Mouse (Mus musculus) CH12.LX (cell line): Measurements from ENCODE around the gene Dynll2. TPM values are rescaled to one million over a fixed set of nuclear protein-coding genes. Genes with fewer than 3 reads are reported as not detected.

Experiments used
- DNase-seq: peaks from one replicate; pipeline ENCODE4 v3.0.0-alpha.2; 2013; ENCODE audit errors: extremely low read depth
- H3K27ac ChIP-seq: 2 replicates; pipeline ENCODE4 v1.5.1; 2012; ENCODE audit warnings: low read depth, mild to moderate bottlenecking, control low read depth, moderate library complexity; ENCODE audit not compliant: insufficient read depth
- H3K27me3 ChIP-seq: replicated peaks from 2 replicates; pipeline ENCODE3; 2012; ENCODE audit warnings: inconsistent platforms
- H3K36me3 ChIP-seq, 2 experiments: replicated peaks in 1 of 2; 2 replicates each; pipeline versions ENCODE3 to v1.6.1; 2012; ENCODE audit warnings: inconsistent platforms in 1 of 2, low read length in 1 of 2, mild to moderate bottlenecking in 1 of 2, mixed read lengths in 1 of 2, moderate library complexity in 1 of 2; ENCODE audit not compliant: control insufficient read depth in 1 of 2, insufficient read depth in 1 of 2
- H3K4me1 ChIP-seq, 2 experiments: 2 replicates each; pipeline ENCODE4 v1.6.1; 2012; ENCODE audit warnings: inconsistent platforms in 1 of 2, moderate library complexity in 1 of 2; ENCODE audit not compliant: insufficient read depth in 2 of 2, control insufficient read depth in 1 of 2
- H3K4me2 ChIP-seq: 2 replicates; pipeline ENCODE4 v1.6.1; 2012; ENCODE audit warnings: low read depth, mild to moderate bottlenecking, control low read depth; ENCODE audit not compliant: poor library complexity, insufficient read depth, severe bottlenecking
- H3K4me3 ChIP-seq, 3 experiments: fragments of 150-350 bp in 1 of 3; sonication (generic) in 1 of 3; replicated peaks in 1 of 3; 2 replicates each; pipeline versions ENCODE3 to v1.5.1; 2011 to 2012; ENCODE audit warnings: low read depth in 2 of 3, low read length in 2 of 3, mild to moderate bottlenecking in 2 of 3, moderate library complexity in 2 of 3, control low read depth in 1 of 3, improper control_type of control experiment in 1 of 3, inconsistent platforms in 1 of 3, mixed read lengths in 1 of 3; ENCODE audit not compliant: poor library complexity in 1 of 3
- H3K79me2 ChIP-seq: replicated peaks from 2 replicates; pipeline ENCODE4 v1.6.1; 2012; ENCODE audit warnings: mild to moderate bottlenecking, moderate library complexity; ENCODE audit not compliant: control insufficient read depth, poor library complexity, insufficient read depth, severe bottlenecking; ENCODE audit errors: extremely low read depth
- H3K9ac ChIP-seq: 2 replicates; pipeline ENCODE4 v1.6.1; 2012; ENCODE audit warnings: low read depth, mild to moderate bottlenecking, control low read depth, moderate library complexity; ENCODE audit not compliant: insufficient read depth
- H3K9me3 ChIP-seq: replicated peaks from 2 replicates; pipeline ENCODE3; 2012; ENCODE audit warnings: low read length, inconsistent platforms, mixed read lengths
- CHD2 ChIP-seq: IDR thresholded peaks from 2 replicates; pipeline ENCODE4 v1.6.1; 2011; ENCODE audit warnings: low read length, improper control_type of control experiment
- MAFK ChIP-seq: IDR thresholded peaks from 2 replicates; pipeline ENCODE4 v1.6.1; 2011; ENCODE audit warnings: low read length, improper control_type of control experiment; ENCODE audit not compliant: insufficient replicate concordance
- MYC ChIP-seq: IDR thresholded peaks from 2 replicates; pipeline ENCODE4 v1.6.1; 2011; ENCODE audit warnings: low read depth, mild to moderate bottlenecking, improper control_type of control experiment, low read length
- dilution Hi-C: fragments of 300-500 bp; cut with MboI; formaldehyde crosslinking; loops from 2 replicates; pipeline ENCODE4 v1.14.3; 2020; ENCODE audit warnings: low sequenced_read_pairs; ENCODE audit not compliant: extremely low pct_unique_long_range_greater_than_20kb, extremely low pct_ligation_motif_present
- in situ Hi-C: fragments of 300-500 bp; cut with MboI; formaldehyde crosslinking; loops from 3 replicates; pipeline ENCODE4 v1.14.3; 2019; ENCODE audit warnings: low sequenced_read_pairs, low pct_ligation_motif_present, low pct_unique_long_range_greater_than_20kb, mixed read lengths
- polyA plus RNA-seq: library from polyadenylated mRNA; unstranded; fragments of >175 nt; gene quantifications from 2 replicates; pipeline ENCODE4 v1.2.1, GENCODE M21; 2012; ENCODE audit warnings: low read depth; ENCODE audit not compliant: insufficient read length
- total RNA-seq, 2 experiments: library from RNA; depleted of rRNA; stranded (reverse); fragments of 300-350 nt in 1 of 2; fragments of >200 nt in 1 of 2; gene quantifications; 2 replicates each; pipeline ENCODE4 v1.2.3; 2012 to 2014

Dynll2 gene
- total and polyA plus RNA-seq, 3 experiments, result 14.0 to 147 (median 35.8) TPM

DNA sequence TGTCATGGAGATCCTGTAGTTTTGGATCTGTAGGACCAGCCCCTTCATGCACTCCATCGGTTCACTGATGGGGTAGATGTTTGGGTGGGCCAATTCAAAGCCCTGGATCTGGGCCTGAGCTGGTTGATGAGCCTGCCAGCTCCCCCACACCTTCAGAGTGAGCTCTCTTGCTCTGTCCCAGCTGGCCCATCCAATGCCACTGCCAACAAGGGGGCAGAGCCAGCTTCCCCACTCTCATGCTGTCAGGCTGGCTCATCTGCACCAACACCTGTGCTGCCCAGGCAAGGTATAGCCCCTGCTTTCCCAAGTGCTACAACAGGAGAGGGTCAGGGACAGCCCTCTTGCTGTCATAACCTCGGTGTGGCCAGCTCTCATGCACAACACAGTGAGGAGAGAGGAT lies 53.6 kb downstream of the Dynll2 start:
- Histone ChIP-seq H3K36me3 (no peaks in the 10 kb centered on the region), H3K79me2 (no peaks in the 10 kb centered on the region), H3K9me3 (peaks cover 5% of the 10 kb centered on the region), H3K4me1 (no peaks in the 10 kb centered on the region), H3K4me2 (no peak overlapping the region), H3K4me3 (no peak overlapping the region), H3K27me3 (peaks cover 58% of the 10 kb centered on the region), H3K9ac (no peak overlapping the region), H3K27ac (no peak overlapping the region)
- dilution Hi-C loops (no loop called here), in situ Hi-C loops (no loop called here)
- no peak for DNase-seq
- no peak for TF ChIP-seq CHD2

- Histone ChIP-seq H3K27ac (no peak overlapping the region), H3K36me3 (no peaks in the 10 kb centered on the region), H3K4me3 (no peak overlapping the region), H3K9me3 (no peaks in the 10 kb centered on the region), H3K79me2 (no peaks in the 10 kb centered on the region), H3K9ac (no peak overlapping the region), H3K4me2 (no peak overlapping the region), H3K27me3 (peaks cover 47% of the 10 kb centered on the region)
- no peak for DNase-seq
- dilution Hi-C loops (no loop called here), in situ Hi-C loops (no loop called here)
- TF ChIP-seq MYC, result no peak
- TF ChIP-seq MAFK, result peak; percentile 65; the same call in 1 of the 2 replicates
- TF ChIP-seq, all 38 proteins: peak for 1
- no peaks in the 10 kb centered on the region for H3K4me1 ChIP-seq
These were observed 57.0 kb downstream of the Dynll2 start for GRCm38 (mm10) chr11:87930348-87930747.

Other genes with a start within 250 kb of the Dynll2 start
- gene Supt4a, start 250.0 kb downstream of the Dynll2 start, total RNA-seq (2012; rRNA removed), result 241 and 287 TPM in 2 replicates
- gene Supt4a, start 250.0 kb downstream of the Dynll2 start, total RNA-seq (2014; rRNA removed), result 251 and 256 TPM in 2 replicates
- gene Supt4a, start 250.0 kb downstream of the Dynll2 start, polyA plus RNA-seq, result 220 and 229 TPM in 2 replicates
- 19.9 and 36.9 TPM in 2 replicates for gene Tspoap1, start 227.0 kb downstream of the Dynll2 start, total RNA-seq (2012; rRNA removed)
- 12.8 and 16.5 TPM in 2 replicates for gene Tspoap1, start 227.0 kb downstream of the Dynll2 start, total RNA-seq (2014; rRNA removed)
- gene Tspoap1, start 227.0 kb downstream of the Dynll2 start, polyA plus RNA-seq, result 11.6 and 12.3 TPM in 2 replicates
- gene Mpo, start 194.0 kb downstream of the Dynll2 start, total RNA-seq (2012; rRNA removed), result not detected in 2 replicates
- not detected in 2 replicates for gene Mpo, start 194.0 kb downstream of the Dynll2 start, total RNA-seq (2014; rRNA removed)
- not detected in 2 replicates for gene Mpo, start 194.0 kb downstream of the Dynll2 start, polyA plus RNA-seq
- not detected in 2 replicates for gene Lpo, start 159.2 kb downstream of the Dynll2 start, total RNA-seq (2012; rRNA removed)
- gene Lpo, start 159.2 kb downstream of the Dynll2 start, total RNA-seq (2014; rRNA removed), result not detected in 2 replicates
- gene Lpo, start 159.2 kb downstream of the Dynll2 start, polyA plus RNA-seq, result not detected in 2 replicates
- 17.9 and 24.4 TPM in 2 replicates for gene Mks1, start 134.3 kb downstream of the Dynll2 start, total RNA-seq (2012; rRNA removed)
- gene Mks1, start 134.3 kb downstream of the Dynll2 start, total RNA-seq (2014; rRNA removed), result 16.9 and 20.4 TPM in 2 replicates
- gene Mks1, start 134.3 kb downstream of the Dynll2 start, polyA plus RNA-seq, result 26.3 and 27.7 TPM in 2 replicates
- gene Epx, start 112.0 kb downstream of the Dynll2 start, total RNA-seq (2012; rRNA removed), result not detected in 2 replicates
- not detected in 2 replicates for gene Epx, start 112.0 kb downstream of the Dynll2 start, total RNA-seq (2014; rRNA removed)
- 0.10 TPM in 1 of 2 replicates, not detected in the other for gene Epx, start 112.0 kb downstream of the Dynll2 start, polyA plus RNA-seq
- gene Olfr462, start 95.3 kb downstream of the Dynll2 start, total RNA-seq (2012; rRNA removed), result 0.17 and 0.34 TPM in 2 replicates
- gene Olfr462, start 95.3 kb downstream of the Dynll2 start, total RNA-seq (2014; rRNA removed), result not detected in 2 replicates
- not detected in 2 replicates for gene Olfr462, start 95.3 kb downstream of the Dynll2 start, polyA plus RNA-seq
- not detected in 2 replicates for gene Olfr463, start 90.1 kb downstream of the Dynll2 start, total RNA-seq (2012; rRNA removed)
- not detected in 2 replicates for gene Olfr463, start 90.1 kb downstream of the Dynll2 start, total RNA-seq (2014; rRNA removed)
- not detected in 2 replicates for gene Olfr463, start 90.1 kb downstream of the Dynll2 start, polyA plus RNA-seq
- gene Olfr464, start 66.6 kb downstream of the Dynll2 start, total RNA-seq (2012; rRNA removed), result not detected in 2 replicates
- not detected in 2 replicates for gene Olfr464, start 66.6 kb downstream of the Dynll2 start, total RNA-seq (2014; rRNA removed)
- gene Olfr464, start 66.6 kb downstream of the Dynll2 start, polyA plus RNA-seq, result not detected in 2 replicates
- 416 and 617 TPM in 2 replicates for gene Srsf1, start 59.8 kb upstream of the Dynll2 start, total RNA-seq (2012; rRNA removed)
- gene Srsf1, start 59.8 kb upstream of the Dynll2 start, total RNA-seq (2014; rRNA removed), result 812 and 852 TPM in 2 replicates
- 705 and 730 TPM in 2 replicates for gene Srsf1, start 59.8 kb upstream of the Dynll2 start, polyA plus RNA-seq
- 5.6 and 7.4 TPM in 2 replicates for gene Vezf1, start 80.7 kb upstream of the Dynll2 start, total RNA-seq (2012; rRNA removed)
- gene Vezf1, start 80.7 kb upstream of the Dynll2 start, total RNA-seq (2014; rRNA removed), result 8.3 and 9.8 TPM in 2 replicates
- gene Vezf1, start 80.7 kb upstream of the Dynll2 start, polyA plus RNA-seq, result 10.1 and 11.4 TPM in 2 replicates
- 0.34 and 0.47 TPM in 2 replicates for gene Cuedc1, start 110.5 kb upstream of the Dynll2 start, total RNA-seq (2012; rRNA removed)
- 0.18 and 0.20 TPM in 2 replicates for gene Cuedc1, start 110.5 kb upstream of the Dynll2 start, total RNA-seq (2014; rRNA removed)
- 0.51 and 0.76 TPM in 2 replicates for gene Cuedc1, start 110.5 kb upstream of the Dynll2 start, polyA plus RNA-seq
- 216 and 227 TPM in 2 replicates for gene Mrps23, start 216.9 kb upstream of the Dynll2 start, total RNA-seq (2012; rRNA removed)
- gene Mrps23, start 216.9 kb upstream of the Dynll2 start, total RNA-seq (2014; rRNA removed), result 185 and 213 TPM in 2 replicates
- 233 and 262 TPM in 2 replicates for gene Mrps23, start 216.9 kb upstream of the Dynll2 start, polyA plus RNA-seq